Mouse (Mus musculus) liver, embryonic 14.5 days (tissue): ENCODE measurements around the gene Rora. TPM values are rescaled to one million over a fixed set of nuclear protein-coding genes. Genes with fewer than 3 reads are reported as not detected.
A peak's percentile ranks its signal among the peaks of the same experiment; 100 is the strongest.

Experiments used
- ATAC-seq: fragments of 200-750 bp; cut with Nextera tagmentation; 2 replicates; pipeline ENCODE4 v1.8.0; 2017; ENCODE audit warnings: moderate number of reproducible peaks, mild to moderate bottlenecking, moderate library complexity; ENCODE audit not compliant: insufficient read depth
- DNase-seq, 3 experiments: peaks; one replicate each; pipeline ENCODE4 v3.0.0-alpha.2; 2012 to 2013; ENCODE audit warnings: low read depth in 3 of 3, low spot score in 3 of 3
- H3K27ac ChIP-seq: fragments of 300-500 bp; sonication (generic); 2 replicates; pipeline ENCODE4 v1.5.1; 2014; ENCODE audit warnings: moderate library complexity, mild to moderate bottlenecking, control low read depth, inconsistent platforms
- H3K27me3 ChIP-seq: fragments of 300-500 bp; sonication (generic); 2 replicates; pipeline ENCODE4 v1.6.1; 2014; ENCODE audit warnings: mild to moderate bottlenecking, low read length, moderate library complexity; ENCODE audit not compliant: control insufficient read depth, insufficient read depth
- H3K36me3 ChIP-seq: fragments of 300-500 bp; sonication (generic); replicated peaks from 2 replicates; pipeline ENCODE4 v1.6.1; 2014; ENCODE audit warnings: low read depth; ENCODE audit not compliant: control insufficient read depth, insufficient read depth
- H3K4me1 ChIP-seq, 2 experiments: fragments of 200-500 bp in 1 of 2; fragments of 300-500 bp in 1 of 2; sonication (generic) in 1 of 2; replicated peaks; 2 replicates each; pipeline ENCODE4 v1.6.1; 2012 to 2014; ENCODE audit warnings: antibody characterized with exemption in 1 of 2, inconsistent platforms in 1 of 2, low read length in 1 of 2; ENCODE audit not compliant: control insufficient read depth in 2 of 2, insufficient read depth in 2 of 2
- H3K4me2 ChIP-seq: fragments of 300-500 bp; sonication (generic); 2 replicates; pipeline ENCODE4 v1.6.1; 2014; ENCODE audit warnings: low read depth, mild to moderate bottlenecking, control low read depth, moderate library complexity
- H3K4me3 ChIP-seq, 2 experiments: fragments of 200-500 bp in 1 of 2; fragments of 300-500 bp in 1 of 2; sonication (generic) in 1 of 2; 2 replicates each; pipeline ENCODE4 v1.5.1; 2012 to 2014; ENCODE audit warnings: low read depth in 2 of 2, low read length in 2 of 2, mild to moderate bottlenecking in 2 of 2, control low read depth in 1 of 2, inconsistent platforms in 1 of 2, moderate library complexity in 1 of 2; ENCODE audit not compliant: insufficient read depth in 1 of 2
- H3K9ac ChIP-seq: fragments of 300-500 bp; sonication (generic); replicated peaks from 2 replicates; pipeline ENCODE4 v1.6.1; 2014; ENCODE audit warnings: mild to moderate bottlenecking, control low read depth, moderate library complexity
- H3K9me3 ChIP-seq: fragments of 300-500 bp; sonication (generic); 2 replicates; pipeline ENCODE4 v1.6.1; 2016; ENCODE audit warnings: low read length, mixed read lengths; ENCODE audit not compliant: control insufficient read depth
- CTCF ChIP-seq: IDR thresholded peaks from 2 replicates; pipeline ENCODE4 v1.5.1; 2016; ENCODE audit warnings: antibody characterized with exemption, low read depth, control low read depth
- EP300 ChIP-seq: IDR thresholded peaks from 2 replicates; pipeline ENCODE4 v1.6.1; 2016; ENCODE audit warnings: antibody characterized with exemption, low read depth
- WGBS: fragments of 180-500 bp; shearing (Covaris S2); extraction: QIAGEN DNeasy Blood & Tissue Kit; methylation state at CpG from one replicate; pipeline ENCODE4 v1.1.7; 2014; ENCODE audit not compliant: insufficient replicate concordance; 5-methylcytosine and 5-hydroxymethylcytosine counted together
- polyA plus RNA-seq, 2 experiments: library from polyadenylated mRNA; depleted of rRNA in 1 of 2; stranded (reverse) in 1 of 2; unstranded in 1 of 2; fragments of >200 nt; fragmentation: Nextera tagmentation in 1 of 2; extraction: Ambion mirVana in 1 of 2; gene quantifications; 2 replicates each; pipeline versions ENCODE4 v1.2.1 to v1.2.3; 2012 to 2014

Rora gene
- polyA plus RNA-seq, 2 experiments = 0.85 to 2.9 TPM

DNA sequence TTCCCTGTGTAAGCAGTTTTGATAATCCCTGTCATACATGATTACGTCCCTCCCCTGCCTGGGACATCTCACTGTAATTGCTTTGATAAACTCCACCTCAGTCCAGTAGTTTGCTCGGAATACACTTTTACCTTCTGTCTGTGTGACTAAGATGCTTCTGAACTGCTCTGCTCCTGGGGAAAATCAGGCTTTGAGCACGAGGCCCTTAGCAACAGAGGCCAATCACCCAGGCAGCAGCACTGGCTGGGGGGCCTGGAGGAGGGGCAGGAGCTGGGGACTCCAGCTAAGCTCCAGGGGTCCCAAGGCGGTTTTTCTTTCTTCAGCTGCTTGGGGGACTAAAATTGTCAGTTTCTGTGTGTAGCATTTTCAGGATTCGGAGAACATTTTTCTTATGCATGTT lies 32.0 kb downstream of the Rora start:
- no peak for DNase-seq
- Histone ChIP-seq H3K4me1 (no peaks in the 10 kb centered on the region), H3K9ac (no peak overlapping the region), H3K9me3 (no peaks in the 10 kb centered on the region), H3K27me3 (no peaks in the 10 kb centered on the region), H3K4me2 (no peak overlapping the region), H3K36me3 (no peaks in the 10 kb centered on the region), H3K27ac (no peak overlapping the region), H3K4me3 (no peak overlapping the region)
- 47% methylated on average over 5 of the region's 5 CpGs for WGBS
- no peak for TF ChIP-seq CTCF
- no peak for TF ChIP-seq EP300
- ATAC-seq = no peak

- ATAC-seq (no peak), DNase-seq (no peak)
- Histone ChIP-seq H3K4me3 (no peak overlapping the region), H3K27me3 (no peaks in the 10 kb centered on the region), H3K27ac (no peak overlapping the region), H3K36me3 (no peaks in the 10 kb centered on the region), H3K9ac (no peak overlapping the region), H3K4me2 (no peak overlapping the region), H3K4me1 (no peaks in the 10 kb centered on the region), H3K9me3 (no peaks in the 10 kb centered on the region)
- TF ChIP-seq CTCF = no peak
- no peak for TF ChIP-seq EP300
- WGBS = 52% methylated on average over 10 of the region's 10 CpGs
Measured at GRCm38 (mm10) chr9:68687251-68687874, 33.8 kb downstream of the Rora start.

GRCm38 (mm10) chr9:68688151-68688550 lies 34.6 kb downstream of the Rora start:
- Histone ChIP-seq H3K9ac (no peak overlapping the region), H3K36me3 (no peaks in the 10 kb centered on the region), H3K9me3 (no peaks in the 10 kb centered on the region), H3K4me2 (no peak overlapping the region), H3K4me3 (no peak overlapping the region), H3K27me3 (no peaks in the 10 kb centered on the region), H3K27ac (no peak overlapping the region), H3K4me1 (no peaks in the 10 kb centered on the region)
- DNase-seq = no peak
- TF ChIP-seq CTCF (no peak), EP300 (no peak)
- WGBS = 58% methylated on average over 2 of the region's 2 CpGs
- no peak for ATAC-seq

- ATAC-seq (no peak), DNase-seq (peak in 2 of 3 experiments; percentile 3 to 24)
- Histone ChIP-seq H3K4me1 (no peaks in the 10 kb centered on the region), H3K36me3 (no peaks in the 10 kb centered on the region), H3K4me2 (no peak overlapping the region), H3K27ac (no peak overlapping the region), H3K27me3 (no peaks in the 10 kb centered on the region), H3K9ac (no peak overlapping the region), H3K4me3 (no peak overlapping the region), H3K9me3 (no peaks in the 10 kb centered on the region)
- 22% methylated on average over 4 of the region's 4 CpGs for WGBS
- TF ChIP-seq CTCF (peak; percentile 71), EP300 (no peak)
Measured at GRCm38 (mm10) chr9:68689351-68689750, 35.8 kb downstream of the Rora start.

DNA sequence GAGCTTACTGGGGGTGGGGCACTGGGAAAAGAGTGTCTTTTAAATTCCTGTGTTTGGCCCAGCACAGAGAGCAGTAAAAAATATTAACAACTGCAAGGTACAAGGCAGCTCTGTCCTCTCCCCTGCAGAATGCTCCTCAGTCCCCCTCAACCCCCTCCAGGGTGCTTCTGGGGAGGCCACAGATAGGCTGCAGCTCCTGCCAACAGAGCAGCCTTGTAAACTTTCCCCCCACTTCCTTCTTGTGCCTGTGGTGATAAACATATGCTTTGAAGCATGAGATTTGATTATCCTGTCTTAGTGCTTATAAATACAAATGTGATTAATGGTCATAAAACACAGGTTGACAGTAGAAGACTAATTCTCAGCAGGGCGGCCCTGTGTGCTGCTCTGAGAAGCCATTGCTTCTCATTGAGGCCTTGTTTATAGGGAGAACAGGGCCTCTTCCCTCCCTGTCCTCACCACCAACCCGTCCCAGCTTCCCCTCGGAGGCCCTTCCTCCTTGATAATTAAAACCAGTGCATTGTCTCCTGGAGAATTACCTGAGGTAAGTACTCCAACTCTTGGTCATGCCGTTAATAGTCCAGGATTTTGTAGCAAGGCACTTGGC lies 41.4 kb downstream of the Rora start:
- no peak for ATAC-seq
- WGBS = 40% methylated on average over 4 of the region's 4 CpGs
- H3K9ac ChIP-seq = no peak overlapping the region
- no peak overlapping the region for H3K4me3 ChIP-seq
- H3K27ac ChIP-seq = no peak overlapping the region
- no peaks in the 10 kb centered on the region for H3K9me3 ChIP-seq
- H3K27me3 ChIP-seq = no peaks in the 10 kb centered on the region
- TF ChIP-seq CTCF = no peak
- TF ChIP-seq EP300 = no peak
- no peak overlapping the region for H3K4me2 ChIP-seq
- no peaks in the 10 kb centered on the region for H3K4me1 ChIP-seq
- H3K36me3 ChIP-seq = no peaks in the 10 kb centered on the region
- no peak for DNase-seq
